Mouse (Mus musculus): ENCODE measurements at regions not wholly inside any gene's neighbourhood (a gene's known extent, or its start where the extent isn't known, plus 50 kb on each side); places are given as distances from the start of the nearest gene placed in this dataset.
A peak's percentile ranks its signal among the peaks of the same experiment; 100 is the strongest.

GRCm38 (mm10) chr8:82702044-82702443 is 71.9 kb downstream of the Zfp330 start:
- no peak for DNase-seq (ENCODE audit: low spot score in 2 of 2)

- DNase-seq (ENCODE audit: low spot score in 2 of 2) = no peak
These were observed 73.5 kb downstream of the Zfp330 start for GRCm38 (mm10) chr8:82700471-82700870.

- no peak for DNase-seq (ENCODE audit: low spot score in 2 of 2)
These were observed 74.7 kb downstream of the Zfp330 start for GRCm38 (mm10) chr8:82699221-82699620.

GRCm38 (mm10) chr8:82698071-82698470 is 75.9 kb downstream of the Zfp330 start:
- no peak for DNase-seq (ENCODE audit: low spot score in 2 of 2)

- DNase-seq (ENCODE audit: low spot score in 2 of 2) = no peak
These were observed 80.9 kb downstream of the Zfp330 start for GRCm38 (mm10) chr8:82693086-82693485.

GRCm38 (mm10) chr8:82689322-82689721 is 84.6 kb downstream of the Zfp330 start:
- DNase-seq (ENCODE audit: low spot score in 2 of 2) = peak; percentile 28 to 39

- no peak for DNase-seq (ENCODE audit: low spot score in 2 of 2)
These were observed 88.0 kb downstream of the Zfp330 start for GRCm38 (mm10) chr8:82685966-82686365.

- DNase-seq (ENCODE audit: low spot score in 2 of 2) = no peak
These were observed 95.2 kb downstream of the Zfp330 start for GRCm38 (mm10) chr8:82678793-82679192.

GRCm38 (mm10) chr8:82677781-82678180 is 96.2 kb downstream of the Zfp330 start:
- DNase-seq (ENCODE audit: low spot score in 2 of 2) = no peak

GRCm38 (mm10) chr8:82669241-82669640 is 104.7 kb downstream of the Zfp330 start:
- no peak for DNase-seq (ENCODE audit: low spot score in 2 of 2)

GRCm38 (mm10) chr8:82665131-82665530 is 108.8 kb downstream of the Zfp330 start:
- DNase-seq (ENCODE audit: low spot score in 2 of 2) = no peak

GRCm38 (mm10) chr8:82640502-82640901 is 133.5 kb downstream of the Zfp330 start:
- no peak for DNase-seq (ENCODE audit: low spot score in 2 of 2)

- DNase-seq (ENCODE audit: low spot score in 2 of 2) = no peak
These were observed 143.5 kb downstream of the Zfp330 start for GRCm38 (mm10) chr8:82630486-82630885.

- DNase-seq (ENCODE audit: low spot score in 2 of 2) = no peak
These were observed 150.0 kb downstream of the Zfp330 start for GRCm38 (mm10) chr8:82623791-82624431.

- DNase-seq (ENCODE audit: low spot score in 2 of 2) = no peak
These were observed 155.3 kb downstream of the Zfp330 start for GRCm38 (mm10) chr8:82618668-82619067.

- peak in 1 of 2 experiments; percentile 11 for DNase-seq (ENCODE audit: low spot score in 2 of 2)
These were observed 172.4 kb downstream of the Zfp330 start for GRCm38 (mm10) chr8:82601556-82601955.

GRCm38 (mm10) chr8:82573434-82573833 is 170.4 kb upstream of the Il15 start:
- no peak for DNase-seq (ENCODE audit: low spot score in 2 of 2)

GRCm38 (mm10) chr8:82538121-82538520 is 135.1 kb upstream of the Il15 start:
- no peak for DNase-seq (ENCODE audit: low spot score in 2 of 2)

- no peak for DNase-seq (ENCODE audit: low spot score in 2 of 2)
These were observed 126.1 kb upstream of the Il15 start for GRCm38 (mm10) chr8:82529153-82529552.

- DNase-seq (ENCODE audit: low spot score in 2 of 2) = no peak
These were observed 120.8 kb upstream of the Il15 start for GRCm38 (mm10) chr8:82523866-82524265.

- no peak for DNase-seq (ENCODE audit: low spot score in 2 of 2)
These were observed 95.5 kb upstream of the Il15 start for GRCm38 (mm10) chr8:82498496-82498895.

GRCm38 (mm10) chr8:82477856-82478255 is 74.8 kb upstream of the Il15 start:
- DNase-seq (ENCODE audit: low spot score in 2 of 2) = no peak

- no peak for DNase-seq (ENCODE audit: low spot score in 2 of 2)
These were observed 74.4 kb upstream of the Il15 start for GRCm38 (mm10) chr8:82477426-82477769.

All from layer of hippocampus, postnatal 10 days (tissue).